Mouse (Mus musculus): ENCODE results near the gene Plcd4. TPM values are rescaled to one million over a fixed set of nuclear protein-coding genes. Genes with fewer than 3 reads are reported as not detected.
A peak's percentile ranks its signal among the peaks of the same experiment; 100 is the strongest.

The Plcd4 gene
- total and polyA plus RNA-seq, 3 experiments = 0.15 to 0.77 TPM; not detected in 1

GRCm38 (mm10) chr1:74505721-74506464 is 36.8 kb upstream of the Plcd4 start, which contains the start of gene Cnot9:
Gene Cnot9 (plus strand): TSS chr1:74506058.
- Histone ChIP-seq H3K27ac (ENCODE audit: control insufficient read depth, low read depth, low read length) (peak within 1 kb of the TSS; percentile 98), H3K27me3 (ENCODE audit: control insufficient read depth in 1 of 2, insufficient read depth in 2 of 2, low read length in 2 of 2) (no peaks in the 10 kb centered on the region), H3K4me1 (ENCODE audit: control insufficient read depth in 1 of 2, insufficient read depth in 2 of 2, low read length in 2 of 2) (peaks cover 3 to 10% of the 10 kb centered on the region in 2 experiments; a peak in 3 of 4 replicates), H3K9me3 (replicated peaks; ENCODE audit: insufficient read depth, low read length) (no peaks in the 10 kb centered on the region), H3K79me2 (ENCODE audit: control insufficient read depth, insufficient read depth, low read length, poor library complexity) (peaks cover 67% of the 10 kb centered on the region), H3K36me3 (ENCODE audit: control insufficient read depth in 1 of 2, insufficient read depth in 2 of 2, low read length in 2 of 2) (peaks cover 0 to 43% of the 10 kb centered on the region in 2 experiments; a peak in 3 of 4 replicates), H3K9ac (ENCODE audit: control insufficient read depth, low read depth, low read length, poor library complexity, severe bottlenecking) (peak within 1 kb of the TSS; percentile 99), H3K4me3 (ENCODE audit: control insufficient read depth in 1 of 2, insufficient read depth in 1 of 2, low read depth in 2 of 2, low read length in 2 of 2) (peak within 1 kb of the TSS; percentile 54 to 99)
- peak; percentile 98 for DNase-seq (ENCODE audit: low read depth, low spot score)
- TF ChIP-seq NRF1 (IDR thresholded peaks at IDR 0.05; ENCODE audit: insufficient read depth, low read depth, low read length, poor library complexity, severe bottlenecking) (peak; percentile 99), MAFK (IDR thresholded peaks at IDR 0.05; ENCODE audit: borderline replicate concordance, low read depth, low read length) (no peak), ZMIZ1 (IDR thresholded peaks at IDR 0.05; ENCODE audit: low read depth, low read length) (no peak), UBTF (IDR thresholded peaks at IDR 0.05; ENCODE audit: borderline replicate concordance, insufficient read depth, low read depth, low read length) (no peak), E2F4 (IDR thresholded peaks at IDR 0.05; ENCODE audit: borderline replicate concordance, low read depth, low read length) (peak; percentile 99), KAT2A (conservative IDR thresholded peaks at IDR 0.05; ENCODE audit: low read depth, low read length) (peak; percentile 75), POLR2AphosphoS5 (IDR thresholded peaks at IDR 0.05; ENCODE audit: borderline replicate concordance, low read depth, low read length) (no peak), POLR2A (IDR thresholded peaks at IDR 0.05; ENCODE audit: control insufficient read depth in 1 of 2, insufficient read depth in 1 of 2, low read depth in 1 of 2, low read length in 2 of 2, poor library complexity in 1 of 2) (peak; percentile 54 to 74), MAZ (IDR thresholded peaks at IDR 0.05; ENCODE audit: low read depth, low read length) (no peak; the same call in 1 of the 2 replicates), TBP (IDR thresholded peaks at IDR 0.05; ENCODE audit: low read depth, low read length) (0 out of 2 replicates have a peak, but pooled peaks have one; percentile 24), SMC3 (IDR thresholded peaks at IDR 0.05; ENCODE audit: low read depth, low read length) (no peak), CHD1 (IDR thresholded peaks at IDR 0.05; ENCODE audit: low read depth, low read length) (no peak), BHLHE40 (IDR thresholded peaks at IDR 0.05; ENCODE audit: borderline replicate concordance, low read depth, low read length) (no peak), ZC3H11A (IDR thresholded peaks at IDR 0.05; ENCODE audit: low read depth, low read length) (no peak), POLR2AphosphoS2 (IDR thresholded peaks at IDR 0.05; ENCODE audit: low read length) (peak; percentile 61), MXI1 (IDR thresholded peaks at IDR 0.05; ENCODE audit: low read depth, low read length) (peak; percentile 63), TCF12 (IDR thresholded peaks at IDR 0.05; ENCODE audit: low read depth, low read length) (0 out of 2 replicates have a peak, but pooled peaks have one; percentile 41), USF1 (IDR thresholded peaks at IDR 0.05; ENCODE audit: low read depth, low read length) (no peak), SIN3A (IDR thresholded peaks at IDR 0.05; ENCODE audit: low read length) (no peak; the same call in none of the 2 replicates), MYC (IDR thresholded peaks at IDR 0.05; ENCODE audit: low read depth, low read length) (peak; percentile 71), EP300 (IDR thresholded peaks at IDR 0.05; ENCODE audit: low read depth in 1 of 2, low read length in 2 of 2) (no peak), CHD2 (IDR thresholded peaks at IDR 0.05; ENCODE audit: low read length) (peak; percentile 83), TAL1 (IDR thresholded peaks at IDR 0.05; ENCODE audit: low read length) (no peak), MYB (IDR thresholded peaks at IDR 0.05; ENCODE audit: low read depth, low read length) (no peak), ZKSCAN1 (IDR thresholded peaks at IDR 0.05; ENCODE audit: low read depth, low read length) (no peak), ZNF384 (IDR thresholded peaks at IDR 0.05; ENCODE audit: low read depth, low read length) (no peak), HCFC1 (IDR thresholded peaks at IDR 0.05; ENCODE audit: low read depth, low read length) (peak; percentile 86), NELFE (IDR thresholded peaks at IDR 0.05; ENCODE audit: low read depth, low read length) (peak; percentile 78), MAX (IDR thresholded peaks at IDR 0.05; ENCODE audit: low read length) (peak; percentile 85; the same call in 1 of the 2 replicates)
